ENCODE assay signal across 8 mouse cellular contexts in genomic region chr11:77446628-77447041, GRCm38 (mm10). TPM values are rescaled to one million over a fixed set of nuclear protein-coding genes. Genes with fewer than 3 reads are reported as not detected.
A peak's percentile ranks its signal among the peaks of the same experiment; 100 is the strongest.
DNase-seq lines count a peak whose midpoint lies in the region; ATAC-seq and TF ChIP-seq lines count a peak whose summit lies in the region.

No protein-coding gene starts in this region.

- no peaks in the 10 kb centered on the region for H3K4me1 ChIP-seq in neural tube, embryonic 14.5 days (ENCODE audit: control insufficient read depth, insufficient read depth, low read length)
- no peaks in the 10 kb centered on the region for H3K4me1 ChIP-seq in hindbrain, postnatal 0 days (ENCODE audit: insufficient read depth, low read length)
- H3K4me1 ChIP-seq in liver, embryonic 14.5 days (replicated peaks; ENCODE audit: control insufficient read depth in 2 of 2, insufficient read depth in 2 of 2, low read length in 1 of 2): peaks cover 12% of the 10 kb centered on the region in 2 experiments; a peak in 3 of 4 replicates
- no peaks in the 10 kb centered on the region; the same call in 1 of the 2 replicates for H3K4me1 ChIP-seq in small intestine, adult 2 months (ENCODE audit: control insufficient read depth, insufficient read depth, insufficient read length, low read length)

- no peak overlapping the region for H3K4me2 ChIP-seq in neural tube, embryonic 14.5 days (ENCODE audit: low read depth, low read length)
- H3K4me2 ChIP-seq in hindbrain, postnatal 0 days (ENCODE audit: low read depth, low read length): no peak overlapping the region
- no peak overlapping the region for H3K4me2 ChIP-seq in liver, embryonic 14.5 days (ENCODE audit: low read depth)

- no peaks in the 10 kb centered on the region for H3K27me3 ChIP-seq in neural tube, embryonic 14.5 days (ENCODE audit: control insufficient read depth, insufficient read depth, low read length)
- H3K27me3 ChIP-seq in hindbrain, postnatal 0 days (ENCODE audit: insufficient read depth, low read length): no peaks in the 10 kb centered on the region
- no peaks in the 10 kb centered on the region for H3K27me3 ChIP-seq in liver, embryonic 14.5 days (ENCODE audit: control insufficient read depth, insufficient read depth, low read length)
- no peaks in the 10 kb centered on the region for H3K27me3 ChIP-seq in small intestine, adult 2 months (ENCODE audit: control insufficient read depth, insufficient read depth, low read length)

- H3K36me3 ChIP-seq in neural tube, embryonic 14.5 days (ENCODE audit: control insufficient read depth, insufficient read depth, low read length): 0 out of 2 replicates have a peak, but pooled peaks cover 7% of the 10 kb centered on the region
- H3K36me3 ChIP-seq in hindbrain, postnatal 0 days (ENCODE audit: insufficient read depth, low read length): peaks cover 22% of the 10 kb centered on the region
- H3K36me3 ChIP-seq in liver, embryonic 14.5 days (replicated peaks; ENCODE audit: control insufficient read depth, insufficient read depth, low read depth): peaks cover 2% of the 10 kb centered on the region; the same call in 1 of the 2 replicates
- peaks cover 44% of the 10 kb centered on the region for H3K36me3 ChIP-seq in small intestine, adult 2 months (ENCODE audit: control insufficient read depth, insufficient read depth, low read length)

- no peak for TF ChIP-seq POLR2A in small intestine, adult 2 months (IDR thresholded peaks at IDR 0.05; ENCODE audit: low read depth, low read length)

- 70% methylated on average over 6 of the region's 6 CpGs for WGBS in neural tube, embryonic 14.5 days
- 56% methylated on average over 6 of the region's 6 CpGs for WGBS in hindbrain, postnatal 0 days
- WGBS in liver, embryonic 14.5 days (ENCODE audit: insufficient replicate concordance): 7% methylated on average over 6 of the region's 6 CpGs
- WGBS in small intestine, adult 2 months: 7% methylated on average over 6 of the region's 6 CpGs

- H3K27ac ChIP-seq in neural tube, embryonic 14.5 days (ENCODE audit: low read depth, low read length): no peak overlapping the region
- no peak overlapping the region for H3K27ac ChIP-seq in hindbrain, postnatal 0 days
- H3K27ac ChIP-seq in liver, embryonic 14.5 days: peak overlapping the region; percentile 55
- H3K27ac ChIP-seq in small intestine, adult 2 months (ENCODE audit: insufficient read depth, low read depth, low read length): no peak overlapping the region

- TF ChIP-seq CTCF in hindbrain, postnatal 0 days (IDR thresholded peaks at IDR 0.05; ENCODE audit: low read depth): peak; percentile 83
- peak; percentile 83 for TF ChIP-seq CTCF in liver, embryonic 14.5 days (IDR thresholded peaks at IDR 0.05; ENCODE audit: low read depth)
- TF ChIP-seq CTCF in small intestine, adult 2 months (IDR thresholded peaks at IDR 0.05; ENCODE audit: extremely low read depth, insufficient read length, insufficient replicate concordance, low read depth, low read length): peak; percentile 31; the same call in 1 of the 2 replicates

- no peak for TF ChIP-seq EP300 in liver, embryonic 14.5 days (IDR thresholded peaks at IDR 0.05; ENCODE audit: low read depth)

- peak; percentile 56; the same call in 1 of the 2 replicates for ATAC-seq in neural tube, embryonic 14.5 days (ENCODE audit: low read depth)
- peak; percentile 87 for ATAC-seq in activated CD4-positive, CD25-positive, alpha-beta regulatory T cell, adult 4 months
- 0 out of 2 replicates have a peak, but pooled peaks have one; percentile 55 for ATAC-seq in hindbrain, postnatal 0 days
- peak; percentile 89 for ATAC-seq in liver, embryonic 14.5 days (ENCODE audit: insufficient read depth)

- no peak for DNase-seq in neural tube, embryonic 10.5 days (ENCODE audit: extremely low spot score, low spot score)
- peak; percentile 45 for DNase-seq in embryo, embryonic 9.5 days (ENCODE audit: extremely low spot score)
- DNase-seq in hindbrain, postnatal 0 days (ENCODE audit: low spot score): peak; percentile 71
- DNase-seq in liver, embryonic 14.5 days (ENCODE audit: low read depth in 3 of 3, low spot score in 3 of 3): peak; percentile 46 to 70 (median 60)
- no peak for DNase-seq in right cerebral cortex, postnatal 14 days

- no peak overlapping the region for H3K4me3 ChIP-seq in neural tube, embryonic 14.5 days (ENCODE audit: low read depth, low read length)
- no peak overlapping the region for H3K4me3 ChIP-seq in hindbrain, postnatal 0 days (ENCODE audit: low read length)
- no peak overlapping the region for H3K4me3 ChIP-seq in liver, embryonic 14.5 days (ENCODE audit: insufficient read depth in 1 of 2, low read depth in 2 of 2, low read length in 2 of 2)
- no peak overlapping the region for H3K4me3 ChIP-seq in small intestine, adult 2 months (ENCODE audit: low read depth, low read length)

- no peaks in the 10 kb centered on the region for H3K9me3 ChIP-seq in neural tube, embryonic 14.5 days (ENCODE audit: control insufficient read depth, low read length)
- no peaks in the 10 kb centered on the region for H3K9me3 ChIP-seq in hindbrain, postnatal 0 days (ENCODE audit: low read length)
- H3K9me3 ChIP-seq in liver, embryonic 14.5 days (ENCODE audit: control insufficient read depth, low read length): no peaks in the 10 kb centered on the region

- H3K9ac ChIP-seq in neural tube, embryonic 14.5 days (replicated peaks; ENCODE audit: low read depth, low read length): no peak overlapping the region
- no peak overlapping the region for H3K9ac ChIP-seq in hindbrain, postnatal 0 days (replicated peaks; ENCODE audit: low read length)
- H3K9ac ChIP-seq in liver, embryonic 14.5 days (replicated peaks): no peak overlapping the region

RNA-seq across cellular contexts. Expression of gene Coro6, which starts 15.6 kb away (rescaled TPM):
- polyA plus RNA-seq in neural tube, embryonic 14.5 days (2014; fragmentation: Nextera tagmentation; extraction: Ambion mirVana): 0.27 and 0.83 TPM in 2 replicates
- not detected for polyA plus RNA-seq in activated CD4-positive, CD25-positive, alpha-beta regulatory T cell, adult 4 months (2017; shearing (Covaris generic))
- 0.83 and 1.3 TPM in 2 replicates for total RNA-seq in hindbrain, postnatal 0 days (2014; rRNA removed)
- 2.1 and 2.4 TPM in 2 replicates for polyA plus RNA-seq in hindbrain, postnatal 0 days (2015; fragmentation: Nextera tagmentation; extraction: Ambion mirVana)
- polyA plus RNA-seq in liver, embryonic 14.5 days (2012; rRNA removed): 0.10 and 0.15 TPM in 2 replicates
- 0.08 and 0.19 TPM in 2 replicates for polyA plus RNA-seq in liver, embryonic 14.5 days (2014; fragmentation: Nextera tagmentation; extraction: Ambion mirVana)
- polyA plus RNA-seq in small intestine, adult 2 months (2012; rRNA removed): 0.33 and 0.70 TPM in 2 replicates

RNA-seq across cellular contexts. Expression of gene Ankrd13b, which starts 42.8 kb away (rescaled TPM):
- polyA plus RNA-seq in neural tube, embryonic 14.5 days (2014; fragmentation: Nextera tagmentation; extraction: Ambion mirVana): 38.2 and 47.7 TPM in 2 replicates
- 1 to 10 TPM in 1 of 2 experiments, under 1 TPM in 1; 0.93 to 1.2 TPM for polyA plus RNA-seq in activated CD4-positive, CD25-positive, alpha-beta regulatory T cell, adult 4 months (2017; shearing (Covaris generic))
- 71.6 and 77.1 TPM in 2 replicates for total RNA-seq in hindbrain, postnatal 0 days (2014; rRNA removed)
- 27.1 and 30.6 TPM in 2 replicates for polyA plus RNA-seq in hindbrain, postnatal 0 days (2015; fragmentation: Nextera tagmentation; extraction: Ambion mirVana)
- polyA plus RNA-seq in liver, embryonic 14.5 days (2012; rRNA removed): 4.1 and 4.8 TPM in 2 replicates
- polyA plus RNA-seq in liver, embryonic 14.5 days (2014; fragmentation: Nextera tagmentation; extraction: Ambion mirVana): 0.67 and 1.00 TPM in 2 replicates
- polyA plus RNA-seq in small intestine, adult 2 months (2012; rRNA removed): 9.2 and 12.0 TPM in 2 replicates

RNA-seq across cellular contexts. Expression of gene Git1, which starts 46.7 kb away (rescaled TPM):
- polyA plus RNA-seq in neural tube, embryonic 14.5 days (2014; fragmentation: Nextera tagmentation; extraction: Ambion mirVana): 20.3 and 21.6 TPM in 2 replicates
- 1 to 10 TPM; 8.6 to 9.2 TPM for polyA plus RNA-seq in activated CD4-positive, CD25-positive, alpha-beta regulatory T cell, adult 4 months (2017; shearing (Covaris generic))
- total RNA-seq in hindbrain, postnatal 0 days (2014; rRNA removed): 126 and 127 TPM in 2 replicates
- polyA plus RNA-seq in hindbrain, postnatal 0 days (2015; fragmentation: Nextera tagmentation; extraction: Ambion mirVana): 13.8 and 15.0 TPM in 2 replicates
- 6.3 and 7.3 TPM in 2 replicates for polyA plus RNA-seq in liver, embryonic 14.5 days (2012; rRNA removed)
- 2.2 TPM in 2 replicates for polyA plus RNA-seq in liver, embryonic 14.5 days (2014; fragmentation: Nextera tagmentation; extraction: Ambion mirVana)
- 50.0 and 119 TPM in 2 replicates for polyA plus RNA-seq in small intestine, adult 2 months (2012; rRNA removed)

Comparison
In these comparisons a context has a peak if more than half of its experiments do, and no peak if none do; other contexts are left out.
1. DNase-seq: peak in embryo, embryonic 9.5 days (single experiment), hindbrain, postnatal 0 days (single experiment) and liver, embryonic 14.5 days (3 of 3); none in neural tube, embryonic 10.5 days (single experiment) and right cerebral cortex, postnatal 14 days (single experiment).
2. CTCF ChIP-seq: peak in every context shown above with its lines; median percentile 83 in hindbrain, postnatal 0 days; 83 in liver, embryonic 14.5 days; 31 in small intestine, adult 2 months.
3. Peak in every context shown above with its lines, with median percentiles within 50 percentile points of each other: ATAC-seq.